Mouse (Mus musculus): ENCODE data around the gene Cntn2. TPM values are rescaled to one million over a fixed set of nuclear protein-coding genes. Genes with fewer than 3 reads are reported as not detected.

The Cntn2 gene
- 61.4 TPM for polyA plus RNA-seq (2015; fragmentation: Illumina TruSeq; extraction: RNeasy Lipid Tissue Mini Kit (QIAGEN cat#74804); ENCODE audit: low read depth, low replicate concordance)

GRCm38 (mm10) chr1:132542762-132543306 is at the start of gene Cntn2:
Gene Cntn2, minus strand, starts transcription at chr1:132543256.

GRCm38 (mm10) chr1:132506058-132506457 is 37.0 kb downstream of the Cntn2 start, which contains the start of gene Tmem81:
Gene Tmem81, plus strand, starts transcription at chr1:132506230.

DNA sequence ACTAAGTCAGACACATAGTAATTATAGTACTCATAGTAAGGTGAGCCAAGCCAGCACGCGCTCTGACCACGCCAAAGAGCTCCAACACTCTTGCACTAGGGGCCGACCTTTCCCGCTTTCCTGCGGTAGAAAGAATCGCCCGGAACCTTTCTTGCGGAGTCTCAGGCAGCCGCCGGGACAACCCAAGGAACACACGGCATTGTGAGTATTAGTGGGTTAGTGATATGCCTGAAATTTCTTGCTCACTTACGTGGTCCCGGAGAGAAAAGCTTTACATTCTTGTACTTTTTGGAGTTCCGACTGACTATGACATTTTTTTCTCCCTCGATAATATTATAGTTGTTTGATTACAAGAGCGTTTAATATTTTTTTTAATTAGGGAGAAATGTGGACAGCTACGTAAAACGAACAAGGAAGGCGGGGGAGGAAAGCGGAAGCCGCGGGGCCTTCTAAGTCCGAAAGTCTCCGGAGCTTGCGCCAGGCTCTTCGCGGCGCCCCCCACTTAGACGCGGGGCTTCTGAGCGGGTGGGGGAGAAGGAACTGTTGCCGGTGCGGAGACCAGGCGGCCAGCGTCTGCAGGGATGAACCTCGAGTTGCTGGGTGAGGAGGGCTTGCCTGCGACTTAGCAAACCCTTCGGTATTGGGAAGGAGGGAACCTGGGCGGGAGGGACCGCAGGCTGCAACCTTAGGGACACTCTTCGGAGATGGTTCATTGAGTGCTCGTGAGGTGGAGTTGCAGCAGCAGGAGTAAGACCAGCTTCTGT is 65.9 kb downstream of the Cntn2 start, which contains the start of gene Rbbp5:
Gene Rbbp5 (plus strand): TSS at position 438 of the 764 bp plus-strand sequence.

Other genes with a start within 250 kb of the Cntn2 start
- 11.4 TPM for gene Klhdc8a, start 244.6 kb downstream of the Cntn2 start, polyA plus RNA-seq (2015; fragmentation: Illumina TruSeq; extraction: RNeasy Lipid Tissue Mini Kit (QIAGEN cat#74804); ENCODE audit: low read depth, low replicate concordance)
- gene Nuak2, start 227.1 kb downstream of the Cntn2 start, polyA plus RNA-seq (2015; fragmentation: Illumina TruSeq; extraction: RNeasy Lipid Tissue Mini Kit (QIAGEN cat#74804); ENCODE audit: low read depth, low replicate concordance), result 0.86 TPM
- gene Tmcc2, start 152.0 kb downstream of the Cntn2 start, polyA plus RNA-seq (2015; fragmentation: Illumina TruSeq; extraction: RNeasy Lipid Tissue Mini Kit (QIAGEN cat#74804); ENCODE audit: low read depth, low replicate concordance), result 115 TPM
- gene Dstyk, start 125.7 kb downstream of the Cntn2 start, polyA plus RNA-seq (2015; fragmentation: Illumina TruSeq; extraction: RNeasy Lipid Tissue Mini Kit (QIAGEN cat#74804); ENCODE audit: low read depth, low replicate concordance), result 25.7 TPM
- gene Rbbp5, start 65.9 kb downstream of the Cntn2 start, polyA plus RNA-seq (2015; fragmentation: Illumina TruSeq; extraction: RNeasy Lipid Tissue Mini Kit (QIAGEN cat#74804); ENCODE audit: low read depth, low replicate concordance), result 47.3 TPM
- 6.4 TPM for gene Tmem81, start 37.0 kb downstream of the Cntn2 start, polyA plus RNA-seq (2015; fragmentation: Illumina TruSeq; extraction: RNeasy Lipid Tissue Mini Kit (QIAGEN cat#74804); ENCODE audit: low read depth, low replicate concordance)
- 85.5 TPM for gene Nfasc, start 198.5 kb upstream of the Cntn2 start, polyA plus RNA-seq (2015; fragmentation: Illumina TruSeq; extraction: RNeasy Lipid Tissue Mini Kit (QIAGEN cat#74804); ENCODE audit: low read depth, low replicate concordance)